Mouse (Mus musculus) hindbrain, embryonic 14.5 days (tissue): ENCODE measurements around the gene Hbq1b. TPM values are rescaled to one million over a fixed set of nuclear protein-coding genes. Genes with fewer than 3 reads are reported as not detected.

Experiments
- ATAC-seq: fragments of 200-750 bp; cut with Nextera tagmentation; 2 replicates; pipeline ENCODE4 v1.8.0; 2017; ENCODE audit warnings: moderate number of reproducible peaks, mild to moderate bottlenecking, moderate TSS enrichment, moderate library complexity; ENCODE audit not compliant: low FRiP score
- DNase-seq: peaks from one replicate; pipeline ENCODE4 v3.0.0-alpha.2; 2015; ENCODE audit warnings: low spot score
- H3K27ac ChIP-seq: fragments of 300-500 bp; sonication (generic); 2 replicates; pipeline ENCODE4 v1.5.1; 2014; ENCODE audit warnings: mild to moderate bottlenecking, moderate library complexity
- H3K27me3 ChIP-seq: fragments of 300-500 bp; sonication (generic); 2 replicates; pipeline ENCODE4 v1.6.1; 2014; ENCODE audit warnings: mild to moderate bottlenecking, low read length, mixed read lengths; ENCODE audit not compliant: control insufficient read depth, insufficient read depth
- H3K36me3 ChIP-seq: fragments of 300-500 bp; sonication (generic); replicated peaks from 2 replicates; pipeline ENCODE4 v1.6.1; 2014; ENCODE audit not compliant: control insufficient read depth, insufficient read depth
- H3K4me1 ChIP-seq: fragments of 300-500 bp; sonication (generic); replicated peaks from 2 replicates; pipeline ENCODE4 v1.6.1; 2014; ENCODE audit warnings: antibody characterized with exemption, low read length, mixed read lengths; ENCODE audit not compliant: control insufficient read depth, insufficient read depth
- H3K4me2 ChIP-seq: fragments of 300-500 bp; sonication (generic); replicated peaks from 2 replicates; pipeline ENCODE4 v1.6.1; 2014; ENCODE audit warnings: mild to moderate bottlenecking, moderate library complexity
- H3K4me3 ChIP-seq: fragments of 300-500 bp; sonication (generic); replicated peaks from 2 replicates; pipeline ENCODE4 v1.5.1; 2014; ENCODE audit warnings: mild to moderate bottlenecking, low read length
- H3K9ac ChIP-seq: fragments of 300-500 bp; sonication (generic); 2 replicates; pipeline ENCODE4 v1.6.1; 2014
- H3K9me3 ChIP-seq: fragments of 300-500 bp; sonication (generic); 2 replicates; pipeline ENCODE4 v1.6.1; 2016; ENCODE audit warnings: low read length; ENCODE audit not compliant: control insufficient read depth
- WGBS: fragments of 180-500 bp; shearing (Covaris S2); extraction: QIAGEN DNeasy Blood & Tissue Kit; methylation state at CpG from one replicate; pipeline ENCODE4 v1.1.7; 2014; 5-methylcytosine and 5-hydroxymethylcytosine counted together
- polyA plus RNA-seq: library from polyadenylated mRNA; unstranded; fragments of >200 nt; fragmentation: Nextera tagmentation; extraction: Ambion mirVana; gene quantifications from 2 replicates; pipeline ENCODE4 v1.2.1, GENCODE M21; 2014

The Hbq1b gene
- polyA plus RNA-seq, 1 experiment from 2014 or later, result 0.82 TPM

- H3K4me2 ChIP-seq, result no peak overlapping the region
- ATAC-seq, result no peak
- H3K9me3 ChIP-seq, result no peaks in the 10 kb centered on the region
- no peak for DNase-seq
- no peak overlapping the region for H3K27ac ChIP-seq
- peaks cover 66% of the 10 kb centered on the region for H3K36me3 ChIP-seq
- H3K4me1 ChIP-seq, result no peaks in the 10 kb centered on the region
- no peaks in the 10 kb centered on the region for H3K27me3 ChIP-seq
- H3K9ac ChIP-seq, result no peak overlapping the region
- no peak overlapping the region for H3K4me3 ChIP-seq
Observed at GRCm38 (mm10) chr11:32247068-32247467, 39.7 kb upstream of the Hbq1b start.

DNA sequence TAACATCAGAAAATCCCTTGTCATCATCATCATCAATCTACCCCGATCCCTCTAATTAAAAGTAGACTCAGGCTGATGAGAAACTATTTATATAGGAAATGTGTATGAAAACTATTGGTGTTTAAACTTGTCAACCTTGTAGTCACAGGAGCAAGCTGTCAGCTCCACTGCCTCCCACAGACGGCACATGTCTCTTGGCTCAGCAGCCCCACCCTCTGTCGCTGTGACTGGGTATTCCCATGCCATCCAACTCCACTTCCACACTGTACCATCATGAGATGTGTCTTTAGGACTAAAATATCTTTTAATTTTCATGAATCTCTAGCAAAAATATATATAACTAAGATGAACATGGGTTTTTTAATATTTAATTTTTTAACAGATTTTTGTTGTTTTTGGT is 38.4 kb upstream of the Hbq1b start:
- H3K4me1 ChIP-seq, result no peaks in the 10 kb centered on the region
- no peaks in the 10 kb centered on the region for H3K27me3 ChIP-seq
- peaks cover 78% of the 10 kb centered on the region for H3K36me3 ChIP-seq
- H3K9ac ChIP-seq, result no peak overlapping the region
- H3K9me3 ChIP-seq, result no peaks in the 10 kb centered on the region
- ATAC-seq (no peak), DNase-seq (no peak)
- no peak overlapping the region for H3K27ac ChIP-seq
- WGBS, result 84% methylated on average over 3 of the region's 3 CpGs
- no peak overlapping the region for H3K4me3 ChIP-seq
- no peak overlapping the region for H3K4me2 ChIP-seq

- H3K27ac ChIP-seq, result no peak overlapping the region
- DNase-seq (no peak), ATAC-seq (no peak)
- peaks cover 77% of the 10 kb centered on the region for H3K36me3 ChIP-seq
- H3K4me1 ChIP-seq, result no peaks in the 10 kb centered on the region
- no peaks in the 10 kb centered on the region for H3K27me3 ChIP-seq
- WGBS, result 90% methylated on average over 8 of the region's 8 CpGs
- H3K4me2 ChIP-seq, result no peak overlapping the region
- H3K4me3 ChIP-seq, result no peak overlapping the region
- H3K9me3 ChIP-seq, result no peaks in the 10 kb centered on the region
- no peak overlapping the region for H3K9ac ChIP-seq
Observed at GRCm38 (mm10) chr11:32250880-32251763, 35.6 kb upstream of the Hbq1b start.

GRCm38 (mm10) chr11:32253121-32253520 is 33.6 kb upstream of the Hbq1b start:
- H3K4me1 ChIP-seq, result no peaks in the 10 kb centered on the region
- H3K4me2 ChIP-seq, result no peak overlapping the region
- H3K27me3 ChIP-seq, result no peaks in the 10 kb centered on the region
- DNase-seq (no peak), ATAC-seq (no peak)
- peaks cover 58% of the 10 kb centered on the region for H3K36me3 ChIP-seq
- H3K4me3 ChIP-seq, result no peak overlapping the region
- WGBS, result 86% methylated on average over 1 of the region's 1 CpGs
- H3K27ac ChIP-seq, result no peak overlapping the region
- H3K9ac ChIP-seq, result no peak overlapping the region
- no peaks in the 10 kb centered on the region for H3K9me3 ChIP-seq

DNA sequence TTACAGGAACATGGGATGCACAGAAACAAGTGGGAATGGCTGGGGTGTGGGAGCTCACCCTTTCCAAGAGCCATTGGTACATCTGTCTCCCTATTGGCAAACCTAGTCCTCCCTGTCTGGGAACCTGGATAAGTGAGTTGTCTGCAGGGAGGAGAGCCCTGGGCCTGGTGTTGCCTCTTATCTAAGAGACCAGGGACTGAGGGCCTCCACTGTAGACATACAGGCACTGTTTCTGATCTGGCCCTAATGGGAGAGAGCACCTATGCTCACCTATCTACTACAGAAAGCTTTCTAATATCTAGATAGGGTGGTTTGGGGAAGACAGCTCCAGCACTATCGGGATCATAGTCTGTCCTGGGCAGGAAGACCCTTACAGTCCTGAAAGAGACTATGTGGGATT is 30.6 kb upstream of the Hbq1b start:
- DNase-seq, result no peak
- no peaks in the 10 kb centered on the region for H3K27me3 ChIP-seq
- ATAC-seq, result no peak
- peaks cover 51% of the 10 kb centered on the region for H3K36me3 ChIP-seq
- no peak overlapping the region for H3K4me3 ChIP-seq
- peak overlapping the region; percentile 24; the same call in 1 of the 2 replicates for H3K9ac ChIP-seq
- H3K4me2 ChIP-seq, result no peak overlapping the region
- H3K27ac ChIP-seq, result no peak overlapping the region
- WGBS, result 97% methylated on average over 1 of the region's 1 CpGs
- H3K9me3 ChIP-seq, result no peaks in the 10 kb centered on the region
- no peaks in the 10 kb centered on the region for H3K4me1 ChIP-seq

DNA sequence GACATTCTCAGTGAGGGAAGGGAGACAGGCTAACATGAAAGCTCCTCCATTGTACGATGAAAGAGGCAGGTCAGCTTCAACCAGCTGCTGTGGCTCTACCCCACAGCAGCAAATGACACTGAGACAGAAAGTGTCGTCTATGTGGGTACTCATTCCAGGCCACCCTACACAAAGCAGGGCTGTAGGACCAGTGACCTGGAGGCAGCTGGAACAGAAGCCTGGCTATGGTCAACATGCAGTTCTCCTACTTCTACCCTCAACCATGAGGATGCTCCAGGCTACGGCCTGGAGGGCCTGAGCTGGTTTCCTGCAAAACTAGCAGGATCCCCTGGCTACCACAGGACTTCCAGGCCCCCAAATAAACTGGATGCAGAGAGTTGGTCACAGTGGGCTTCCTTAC is 30.2 kb upstream of the Hbq1b start:
- ATAC-seq (no peak), DNase-seq (no peak)
- H3K9me3 ChIP-seq, result no peaks in the 10 kb centered on the region
- H3K4me1 ChIP-seq, result no peaks in the 10 kb centered on the region
- H3K27ac ChIP-seq, result no peak overlapping the region
- H3K4me3 ChIP-seq, result no peak overlapping the region
- H3K9ac ChIP-seq, result no peak overlapping the region
- WGBS, result 88% methylated on average over 3 of the region's 3 CpGs
- H3K4me2 ChIP-seq, result no peak overlapping the region
- H3K36me3 ChIP-seq, result peaks cover 47% of the 10 kb centered on the region
- no peaks in the 10 kb centered on the region for H3K27me3 ChIP-seq

GRCm38 (mm10) chr11:32262674-32263415 is 23.9 kb upstream of the Hbq1b start:
- no peak overlapping the region for H3K4me2 ChIP-seq
- no peaks in the 10 kb centered on the region for H3K9me3 ChIP-seq
- no peaks in the 10 kb centered on the region for H3K27me3 ChIP-seq
- H3K36me3 ChIP-seq, result peaks cover 16% of the 10 kb centered on the region
- WGBS, result 86% methylated on average over 10 of the region's 10 CpGs
- no peak overlapping the region for H3K9ac ChIP-seq
- H3K27ac ChIP-seq, result no peak overlapping the region
- H3K4me3 ChIP-seq, result no peak overlapping the region
- ATAC-seq (no peak), DNase-seq (no peak)
- peaks cover 15% of the 10 kb centered on the region for H3K4me1 ChIP-seq

- Histone ChIP-seq H3K27me3 (no peaks in the 10 kb centered on the region), H3K4me3 (no peak overlapping the region), H3K4me2 (no peak overlapping the region), H3K9me3 (no peaks in the 10 kb centered on the region), H3K9ac (no peak overlapping the region), H3K27ac (no peak overlapping the region), H3K4me1 (peaks cover 20% of the 10 kb centered on the region), H3K36me3 (peaks cover 9% of the 10 kb centered on the region)
- 96% methylated on average over 3 of the region's 3 CpGs for WGBS
- ATAC-seq (no peak), DNase-seq (no peak)
Observed at GRCm38 (mm10) chr11:32265117-32265738, 21.5 kb upstream of the Hbq1b start.

GRCm38 (mm10) chr11:32266194-32266593 is 20.6 kb upstream of the Hbq1b start:
- no peak overlapping the region for H3K27ac ChIP-seq
- no peaks in the 10 kb centered on the region; the same call in 1 of the 2 replicates for H3K36me3 ChIP-seq
- no peak for ATAC-seq
- H3K4me2 ChIP-seq, result no peak overlapping the region
- no peak overlapping the region for H3K4me3 ChIP-seq
- H3K9me3 ChIP-seq, result no peaks in the 10 kb centered on the region
- no peak overlapping the region for H3K9ac ChIP-seq
- H3K4me1 ChIP-seq, result peaks cover 20% of the 10 kb centered on the region
- WGBS, result 96% methylated on average over 6 of the region's 6 CpGs
- H3K27me3 ChIP-seq, result no peaks in the 10 kb centered on the region
- no peak for DNase-seq
